Mouse (Mus musculus): ENCODE data around the gene Hyls1. TPM values are rescaled to one million over a fixed set of nuclear protein-coding genes. Genes with fewer than 3 reads are reported as not detected.

Hyls1 gene
- polyA plus RNA-seq, 1 experiment: 39.7 TPM

DNA sequence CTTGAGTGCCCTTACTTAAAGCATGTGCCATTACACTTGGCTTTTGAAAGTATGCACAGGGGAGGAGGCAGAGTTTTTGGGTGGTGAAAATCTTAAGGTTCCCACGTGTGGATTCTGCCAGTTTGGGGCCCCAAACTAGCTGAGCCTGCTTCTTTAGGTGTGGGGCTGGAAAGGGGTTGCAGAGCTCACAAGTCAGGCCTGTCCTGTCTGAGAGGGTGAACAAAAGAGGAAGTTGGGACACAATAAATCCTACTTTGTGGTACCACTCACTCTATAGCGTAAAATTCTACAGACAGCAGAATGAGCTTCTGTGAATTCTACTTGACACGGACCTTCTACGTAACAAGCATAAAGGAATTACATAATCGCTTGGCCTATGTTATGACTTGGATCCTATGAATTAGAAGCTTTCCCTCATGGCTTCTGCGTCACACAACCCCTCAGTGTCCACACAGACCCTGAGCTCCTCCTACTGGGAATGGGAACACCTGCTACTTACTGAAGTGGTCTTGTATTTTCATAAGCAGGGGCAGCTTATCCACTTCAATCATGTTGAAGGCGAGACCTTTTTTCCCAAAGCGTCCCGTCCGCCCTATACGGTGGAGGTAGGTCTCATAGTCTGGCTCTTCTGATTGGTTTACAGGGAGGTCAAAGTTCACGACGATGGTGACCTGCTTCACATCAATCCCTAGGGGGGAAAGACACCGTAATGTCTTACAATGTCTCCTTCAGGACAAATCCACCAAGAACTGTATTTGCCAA lies 26.9 kb downstream of the Hyls1 start:
- H3K4me1 ChIP-seq (ENCODE audit: control insufficient read depth, insufficient read depth, low read length): no peaks in the 10 kb centered on the region
- TF ChIP-seq CTCF (IDR thresholded peaks at IDR 0.05; ENCODE audit: control insufficient read depth, insufficient read depth, insufficient replicate concordance, low read depth, low read length) (no peak), POLR2A (IDR thresholded peaks at IDR 0.05; ENCODE audit: control insufficient read depth, low read depth, low read length) (no peak)
- no peak overlapping the region for H3K4me3 ChIP-seq (ENCODE audit: control insufficient read depth, low read depth, low read length)
- no peaks in the 10 kb centered on the region for H3K27me3 ChIP-seq (ENCODE audit: control insufficient read depth, insufficient read depth, low read length)
- no peak overlapping the region for H3K27ac ChIP-seq (ENCODE audit: control insufficient read depth, insufficient read depth, low read depth, low read length)
- H3K36me3 ChIP-seq (ENCODE audit: control insufficient read depth, insufficient read depth, low read length): peaks cover 3% of the 10 kb centered on the region

DNA sequence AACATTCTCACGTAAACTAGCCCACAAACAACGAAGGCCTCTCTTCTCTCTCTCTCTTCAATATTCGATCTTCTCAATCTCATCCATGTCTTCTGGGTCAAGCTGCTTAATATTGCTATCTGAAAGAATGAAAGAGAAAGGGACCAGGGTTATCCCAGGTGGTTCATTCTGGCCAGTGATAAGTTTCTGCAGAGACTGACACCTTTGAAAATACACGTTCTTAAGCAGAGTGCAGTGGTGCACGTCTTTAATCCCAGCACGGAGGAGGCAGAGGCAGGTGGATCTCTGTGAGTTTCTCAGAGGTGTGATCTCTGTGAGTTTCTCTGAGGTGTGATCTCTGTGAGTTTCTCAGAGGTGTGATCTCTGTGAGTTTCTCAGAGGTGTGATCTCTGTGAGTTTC lies 28.3 kb downstream of the Hyls1 start:
- no peak for TF ChIP-seq POLR2A (IDR thresholded peaks at IDR 0.05; ENCODE audit: control insufficient read depth, low read depth, low read length)
- no peak for TF ChIP-seq CTCF (IDR thresholded peaks at IDR 0.05; ENCODE audit: control insufficient read depth, insufficient read depth, insufficient replicate concordance, low read depth, low read length)
- Histone ChIP-seq H3K27me3 (ENCODE audit: control insufficient read depth, insufficient read depth, low read length) (no peaks in the 10 kb centered on the region), H3K4me1 (ENCODE audit: control insufficient read depth, insufficient read depth, low read length) (no peaks in the 10 kb centered on the region), H3K27ac (ENCODE audit: control insufficient read depth, insufficient read depth, low read depth, low read length) (no peak overlapping the region), H3K4me3 (ENCODE audit: control insufficient read depth, low read depth, low read length) (no peak overlapping the region), H3K36me3 (ENCODE audit: control insufficient read depth, insufficient read depth, low read length) (peaks cover 3% of the 10 kb centered on the region)

DNA sequence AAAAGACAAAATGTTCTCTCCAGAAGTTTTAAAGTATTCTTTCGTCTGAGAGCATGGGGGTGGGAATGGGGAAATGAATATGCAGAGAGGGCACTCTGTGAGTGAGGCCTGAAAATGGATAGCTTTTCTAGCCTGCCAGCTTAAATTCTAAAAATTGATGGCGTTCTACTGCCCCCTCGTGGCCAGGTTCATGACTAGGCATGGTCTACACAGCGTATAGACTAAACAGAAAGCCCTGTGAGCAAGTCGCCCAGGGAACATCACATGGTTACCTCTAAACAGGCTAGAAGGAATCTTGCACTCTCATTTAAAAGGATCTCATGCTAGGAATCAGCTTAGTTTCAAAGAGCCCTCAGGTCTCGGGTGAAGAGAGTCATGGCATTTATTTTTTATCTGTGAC lies 28.7 kb downstream of the Hyls1 start:
- TF ChIP-seq POLR2A (IDR thresholded peaks at IDR 0.05; ENCODE audit: control insufficient read depth, low read depth, low read length) (no peak), CTCF (IDR thresholded peaks at IDR 0.05; ENCODE audit: control insufficient read depth, insufficient read depth, insufficient replicate concordance, low read depth, low read length) (no peak)
- no peaks in the 10 kb centered on the region for H3K4me1 ChIP-seq (ENCODE audit: control insufficient read depth, insufficient read depth, low read length)

DNA sequence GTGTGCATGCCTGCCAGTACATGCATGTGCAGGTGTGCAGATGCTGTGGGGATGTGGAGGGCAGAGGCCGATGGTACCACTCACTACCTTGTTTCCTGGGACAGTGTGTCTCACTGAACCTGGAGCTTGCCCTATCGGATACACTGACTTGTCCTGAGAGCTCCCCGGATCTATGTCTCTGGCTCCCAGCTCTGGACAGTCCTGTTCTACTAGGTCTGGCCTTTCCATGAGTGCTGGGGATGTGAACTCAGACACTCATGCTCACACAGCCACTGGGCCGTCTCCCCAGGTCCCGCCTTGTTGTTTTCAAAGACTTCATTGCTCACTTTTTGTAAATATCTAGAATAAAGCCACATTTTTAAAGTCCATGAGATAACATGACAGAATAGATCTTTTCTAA lies 29.2 kb downstream of the Hyls1 start:
- TF ChIP-seq CTCF (IDR thresholded peaks at IDR 0.05; ENCODE audit: control insufficient read depth, insufficient read depth, insufficient replicate concordance, low read depth, low read length) (no peak), POLR2A (IDR thresholded peaks at IDR 0.05; ENCODE audit: control insufficient read depth, low read depth, low read length) (no peak)
- H3K36me3 ChIP-seq (ENCODE audit: control insufficient read depth, insufficient read depth, low read length): peaks cover 3% of the 10 kb centered on the region
- no peaks in the 10 kb centered on the region for H3K27me3 ChIP-seq (ENCODE audit: control insufficient read depth, insufficient read depth, low read length)
- no peak overlapping the region for H3K27ac ChIP-seq (ENCODE audit: control insufficient read depth, insufficient read depth, low read depth, low read length)
- H3K4me1 ChIP-seq (ENCODE audit: control insufficient read depth, insufficient read depth, low read length): no peaks in the 10 kb centered on the region
- no peak overlapping the region for H3K4me3 ChIP-seq (ENCODE audit: control insufficient read depth, low read depth, low read length)

More for the DNA sequence above, 28.7 kb downstream of the Hyls1 start:
- peaks cover 3% of the 10 kb centered on the region for H3K36me3 ChIP-seq (ENCODE audit: control insufficient read depth, insufficient read depth, low read length)
- no peaks in the 10 kb centered on the region for H3K27me3 ChIP-seq (ENCODE audit: control insufficient read depth, insufficient read depth, low read length)
- no peak overlapping the region for H3K27ac ChIP-seq (ENCODE audit: control insufficient read depth, insufficient read depth, low read depth, low read length)
- H3K4me3 ChIP-seq (ENCODE audit: control insufficient read depth, low read depth, low read length): no peak overlapping the region

DNA sequence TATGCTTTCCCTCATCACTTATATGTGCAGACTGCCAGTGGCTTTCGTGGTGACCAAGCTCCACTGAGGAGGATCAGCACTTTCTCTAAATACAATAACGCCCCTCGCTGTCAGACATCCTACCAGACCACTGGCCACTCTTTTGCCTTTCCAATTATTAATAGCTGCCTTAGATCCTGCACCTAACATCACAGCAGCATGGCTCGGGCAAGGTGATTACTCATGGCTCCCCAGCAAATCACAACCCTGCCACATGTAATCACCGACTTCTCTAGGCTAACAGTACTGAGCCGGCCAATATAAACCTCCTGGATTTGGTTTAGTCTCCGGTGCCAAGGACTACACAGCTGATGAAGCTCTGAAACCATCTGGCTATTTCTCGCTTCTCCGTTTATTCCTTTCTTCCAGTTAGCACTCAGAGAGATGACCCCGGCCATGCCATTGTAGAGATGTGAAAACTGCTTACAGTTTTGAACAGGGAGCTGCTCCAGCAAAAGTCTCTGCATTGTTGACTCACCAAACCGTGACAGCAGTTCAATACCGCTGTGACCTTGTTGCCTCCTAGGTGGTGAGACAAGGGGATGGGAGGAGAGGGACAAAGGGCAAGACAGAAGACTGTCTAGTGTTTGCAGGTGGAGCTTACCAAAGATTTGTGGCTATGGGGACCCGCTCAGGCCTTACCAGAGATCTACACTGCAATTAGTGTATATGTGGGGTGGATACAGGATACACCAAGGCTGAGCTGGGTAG lies 31.0 kb downstream of the Hyls1 start:
- Histone ChIP-seq H3K4me1 (ENCODE audit: control insufficient read depth, insufficient read depth, low read length) (no peaks in the 10 kb centered on the region), H3K27ac (ENCODE audit: control insufficient read depth, insufficient read depth, low read depth, low read length) (no peak overlapping the region), H3K4me3 (ENCODE audit: control insufficient read depth, low read depth, low read length) (no peak overlapping the region), H3K36me3 (ENCODE audit: control insufficient read depth, insufficient read depth, low read length) (peaks cover 3% of the 10 kb centered on the region), H3K27me3 (ENCODE audit: control insufficient read depth, insufficient read depth, low read length) (no peaks in the 10 kb centered on the region)
- TF ChIP-seq CTCF (IDR thresholded peaks at IDR 0.05; ENCODE audit: control insufficient read depth, insufficient read depth, insufficient replicate concordance, low read depth, low read length) (no peak), POLR2A (IDR thresholded peaks at IDR 0.05; ENCODE audit: control insufficient read depth, low read depth, low read length) (no peak)

DNA sequence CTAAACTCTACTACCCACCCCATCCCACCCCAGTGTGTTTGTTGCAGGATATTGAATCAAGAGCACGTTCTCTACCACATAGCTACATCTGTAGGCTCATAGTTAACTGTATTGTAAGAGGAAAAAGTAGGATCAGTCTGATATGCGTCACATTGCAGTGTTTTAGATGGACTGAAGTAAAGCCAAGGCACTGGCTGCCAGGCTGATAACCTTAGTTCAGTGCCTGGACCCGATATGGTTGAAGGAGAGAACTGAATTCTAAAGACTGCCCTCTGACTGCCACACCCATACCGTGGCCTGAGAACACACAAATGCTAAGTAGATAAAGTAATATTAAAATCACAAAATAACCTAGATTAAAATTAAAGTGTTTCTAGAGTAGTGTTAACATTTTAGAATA lies 34.3 kb downstream of the Hyls1 start:
- no peak overlapping the region for H3K4me3 ChIP-seq (ENCODE audit: control insufficient read depth, low read depth, low read length)
- H3K27ac ChIP-seq (ENCODE audit: control insufficient read depth, insufficient read depth, low read depth, low read length): no peak overlapping the region
- H3K36me3 ChIP-seq (ENCODE audit: control insufficient read depth, insufficient read depth, low read length): peaks cover under 1% of the 10 kb centered on the region; the same call in 1 of the 2 replicates
- no peaks in the 10 kb centered on the region for H3K4me1 ChIP-seq (ENCODE audit: control insufficient read depth, insufficient read depth, low read length)
- TF ChIP-seq CTCF (IDR thresholded peaks at IDR 0.05; ENCODE audit: control insufficient read depth, insufficient read depth, insufficient replicate concordance, low read depth, low read length) (no peak), POLR2A (IDR thresholded peaks at IDR 0.05; ENCODE audit: control insufficient read depth, low read depth, low read length) (no peak)
- no peaks in the 10 kb centered on the region for H3K27me3 ChIP-seq (ENCODE audit: control insufficient read depth, insufficient read depth, low read length)

DNA sequence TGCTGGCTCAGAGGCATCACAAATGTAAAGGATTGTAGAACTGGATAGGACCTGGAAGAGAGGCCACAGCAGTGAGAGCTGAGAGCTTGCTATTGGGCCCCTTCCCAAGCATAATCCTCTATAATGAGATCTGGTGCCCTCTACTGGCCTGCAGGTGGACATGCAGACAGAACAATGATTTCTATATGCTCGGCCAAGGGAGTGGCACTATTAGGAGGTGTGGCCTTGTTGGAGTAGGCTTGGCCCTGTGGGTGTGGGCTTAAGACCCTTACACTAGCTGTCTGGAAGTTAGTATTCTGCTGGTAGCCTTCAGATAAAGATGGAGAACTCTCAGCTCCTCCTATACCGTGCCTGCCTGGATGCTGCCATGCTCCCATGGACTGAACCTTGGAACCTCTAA lies 35.1 kb downstream of the Hyls1 start:
- Histone ChIP-seq H3K36me3 (ENCODE audit: control insufficient read depth, insufficient read depth, low read length) (no peaks in the 10 kb centered on the region), H3K4me3 (ENCODE audit: control insufficient read depth, low read depth, low read length) (no peak overlapping the region), H3K27ac (ENCODE audit: control insufficient read depth, insufficient read depth, low read depth, low read length) (no peak overlapping the region), H3K4me1 (ENCODE audit: control insufficient read depth, insufficient read depth, low read length) (no peaks in the 10 kb centered on the region), H3K27me3 (ENCODE audit: control insufficient read depth, insufficient read depth, low read length) (no peaks in the 10 kb centered on the region)
- TF ChIP-seq POLR2A (IDR thresholded peaks at IDR 0.05; ENCODE audit: control insufficient read depth, low read depth, low read length) (no peak), CTCF (IDR thresholded peaks at IDR 0.05; ENCODE audit: control insufficient read depth, insufficient read depth, insufficient replicate concordance, low read depth, low read length) (peak; percentile 47; the same call in 1 of the 2 replicates)

Data from testis, adult 2 months (tissue).